Mouse (Mus musculus) CH12.LX (cell line): ENCODE results near the gene C130050O18Rik. TPM values are rescaled to one million over a fixed set of nuclear protein-coding genes. Genes with fewer than 3 reads are reported as not detected.

Experiments used
- DNase-seq: peaks from one replicate; pipeline ENCODE4 v3.0.0-alpha.2; 2013; ENCODE audit errors: extremely low read depth
- H3K27ac ChIP-seq: 2 replicates; pipeline ENCODE4 v1.5.1; 2012; ENCODE audit warnings: low read depth, mild to moderate bottlenecking, control low read depth, moderate library complexity; ENCODE audit not compliant: insufficient read depth
- H3K27me3 ChIP-seq: replicated peaks from 2 replicates; pipeline ENCODE3; 2012; ENCODE audit warnings: inconsistent platforms
- H3K36me3 ChIP-seq, 2 experiments: replicated peaks in 1 of 2; 2 replicates each; pipeline versions ENCODE3 to v1.6.1; 2012; ENCODE audit warnings: inconsistent platforms in 1 of 2, low read length in 1 of 2, mild to moderate bottlenecking in 1 of 2, mixed read lengths in 1 of 2, moderate library complexity in 1 of 2; ENCODE audit not compliant: control insufficient read depth in 1 of 2, insufficient read depth in 1 of 2
- H3K4me1 ChIP-seq, 2 experiments: 2 replicates each; pipeline ENCODE4 v1.6.1; 2012; ENCODE audit warnings: inconsistent platforms in 1 of 2, moderate library complexity in 1 of 2; ENCODE audit not compliant: insufficient read depth in 2 of 2, control insufficient read depth in 1 of 2
- H3K4me2 ChIP-seq: 2 replicates; pipeline ENCODE4 v1.6.1; 2012; ENCODE audit warnings: low read depth, mild to moderate bottlenecking, control low read depth; ENCODE audit not compliant: poor library complexity, insufficient read depth, severe bottlenecking
- H3K4me3 ChIP-seq, 3 experiments: fragments of 150-350 bp in 1 of 3; sonication (generic) in 1 of 3; replicated peaks in 1 of 3; 2 replicates each; pipeline versions ENCODE3 to v1.5.1; 2011 to 2012; ENCODE audit warnings: low read depth in 2 of 3, low read length in 2 of 3, mild to moderate bottlenecking in 2 of 3, moderate library complexity in 2 of 3, control low read depth in 1 of 3, improper control_type of control experiment in 1 of 3, inconsistent platforms in 1 of 3, mixed read lengths in 1 of 3; ENCODE audit not compliant: poor library complexity in 1 of 3
- H3K79me2 ChIP-seq: replicated peaks from 2 replicates; pipeline ENCODE4 v1.6.1; 2012; ENCODE audit warnings: mild to moderate bottlenecking, moderate library complexity; ENCODE audit not compliant: control insufficient read depth, poor library complexity, insufficient read depth, severe bottlenecking; ENCODE audit errors: extremely low read depth
- H3K9ac ChIP-seq: 2 replicates; pipeline ENCODE4 v1.6.1; 2012; ENCODE audit warnings: low read depth, mild to moderate bottlenecking, control low read depth, moderate library complexity; ENCODE audit not compliant: insufficient read depth
- H3K9me3 ChIP-seq: replicated peaks from 2 replicates; pipeline ENCODE3; 2012; ENCODE audit warnings: low read length, inconsistent platforms, mixed read lengths
- CHD2 ChIP-seq: IDR thresholded peaks from 2 replicates; pipeline ENCODE4 v1.6.1; 2011; ENCODE audit warnings: low read length, improper control_type of control experiment
- CTCF ChIP-seq, 2 experiments: IDR thresholded peaks in 1 of 2; conservative IDR thresholded peaks in 1 of 2; 2 replicates each; pipeline ENCODE4 v1.5.1; 2011 to 2012; ENCODE audit warnings: low read depth in 2 of 2, low read length in 2 of 2, improper control_type of control experiment in 1 of 2, inconsistent platforms in 1 of 2, mild to moderate bottlenecking in 1 of 2, moderate library complexity in 1 of 2
- ELF1 ChIP-seq: IDR thresholded peaks from 2 replicates; pipeline ENCODE4 v1.6.1; 2014; ENCODE audit warnings: low read depth, mild to moderate bottlenecking, inconsistent platforms, low read length, improper control_type of control experiment
- EP300 ChIP-seq: IDR thresholded peaks from 2 replicates; pipeline ENCODE4 v1.6.1; 2011; ENCODE audit warnings: low read length, improper control_type of control experiment
- GABPA ChIP-seq: IDR thresholded peaks from 2 replicates; pipeline ENCODE4 v1.6.1; 2012; ENCODE audit warnings: low read depth, low read length, improper control_type of control experiment, inconsistent platforms; ENCODE audit not compliant: insufficient replicate concordance
- HCFC1 ChIP-seq: IDR thresholded peaks from 2 replicates; pipeline ENCODE4 v1.6.1; 2012; ENCODE audit warnings: low read depth, mild to moderate bottlenecking, inconsistent platforms, low read length, improper control_type of control experiment
- IRF4 ChIP-seq: IDR thresholded peaks from 2 replicates; pipeline ENCODE4 v1.6.1; 2014; ENCODE audit warnings: low read depth, mild to moderate bottlenecking, inconsistent platforms, low read length, improper control_type of control experiment
- JUN ChIP-seq: IDR thresholded peaks from 2 replicates; pipeline ENCODE4 v1.6.1; 2011; ENCODE audit warnings: low read depth, mild to moderate bottlenecking, low read length, improper control_type of control experiment, moderate library complexity; ENCODE audit not compliant: insufficient read depth
- KAT2A ChIP-seq: IDR thresholded peaks from 2 replicates; pipeline ENCODE4 v1.6.1; 2012; ENCODE audit warnings: low read length, improper control_type of control experiment, inconsistent platforms; ENCODE audit not compliant: insufficient replicate concordance
- MAFK ChIP-seq: IDR thresholded peaks from 2 replicates; pipeline ENCODE4 v1.6.1; 2011; ENCODE audit warnings: low read length, improper control_type of control experiment; ENCODE audit not compliant: insufficient replicate concordance
- MAX ChIP-seq: IDR thresholded peaks from 2 replicates; pipeline ENCODE4 v1.6.1; 2011; ENCODE audit warnings: low read length, improper control_type of control experiment
- MAZ ChIP-seq: IDR thresholded peaks from 2 replicates; pipeline ENCODE4 v1.6.1; 2012; ENCODE audit warnings: low read depth, mild to moderate bottlenecking, inconsistent platforms, low read length, improper control_type of control experiment, moderate library complexity
- MEF2A ChIP-seq: IDR thresholded peaks from 2 replicates; pipeline ENCODE4 v1.6.1; 2014; ENCODE audit warnings: low read depth, mild to moderate bottlenecking, inconsistent platforms, low read length, improper control_type of control experiment, borderline replicate concordance
- MYC ChIP-seq: IDR thresholded peaks from 2 replicates; pipeline ENCODE4 v1.6.1; 2011; ENCODE audit warnings: low read depth, mild to moderate bottlenecking, improper control_type of control experiment, low read length
- NRF1 ChIP-seq: IDR thresholded peaks from 2 replicates; pipeline ENCODE4 v1.6.1; 2014; ENCODE audit warnings: low read depth, mild to moderate bottlenecking, inconsistent platforms, low read length, improper control_type of control experiment, moderate library complexity
- POLR2A ChIP-seq: IDR thresholded peaks from 2 replicates; pipeline ENCODE4 v1.6.1; 2011; ENCODE audit warnings: low read depth, mild to moderate bottlenecking, improper control_type of control experiment, low read length
- POLR2AphosphoS2 ChIP-seq: IDR thresholded peaks from 2 replicates; pipeline ENCODE4 v1.6.1; 2011; ENCODE audit warnings: low read depth, low read length, improper control_type of control experiment
- RAD21 ChIP-seq: IDR thresholded peaks from 2 replicates; pipeline ENCODE4 v1.6.1; 2011; ENCODE audit warnings: low read depth, mild to moderate bottlenecking, low read length, improper control_type of control experiment, moderate library complexity
- RCOR1 ChIP-seq: conservative IDR thresholded peaks from 2 replicates; pipeline ENCODE4 v1.6.1; 2012; ENCODE audit warnings: low read depth, mild to moderate bottlenecking, inconsistent platforms, low read length, improper control_type of control experiment
- SMC3 ChIP-seq: IDR thresholded peaks from 2 replicates; pipeline ENCODE4 v1.6.1; 2011; ENCODE audit warnings: low read depth, low read length, improper control_type of control experiment
- TBP ChIP-seq: conservative IDR thresholded peaks from 2 replicates; pipeline ENCODE4 v1.6.1; 2011; ENCODE audit warnings: low read depth, low read length, improper control_type of control experiment
- TCF12 ChIP-seq: IDR thresholded peaks from 2 replicates; pipeline ENCODE4 v1.6.1; 2014; ENCODE audit warnings: low read depth, mild to moderate bottlenecking, inconsistent platforms, low read length, improper control_type of control experiment
- UBTF ChIP-seq: IDR thresholded peaks from 2 replicates; pipeline ENCODE4 v1.6.1; 2012; ENCODE audit warnings: low read depth, mild to moderate bottlenecking, inconsistent platforms, low read length, improper control_type of control experiment, moderate library complexity
- USF2 ChIP-seq: conservative IDR thresholded peaks from 2 replicates; pipeline ENCODE4 v1.6.1; 2011; ENCODE audit warnings: low read depth, low read length, improper control_type of control experiment
- ZC3H11A ChIP-seq: IDR thresholded peaks from 2 replicates; pipeline ENCODE4 v1.6.1; 2012; ENCODE audit warnings: low read depth, mild to moderate bottlenecking, inconsistent platforms, low read length, improper control_type of control experiment
- ZKSCAN1 ChIP-seq: IDR thresholded peaks from 2 replicates; pipeline ENCODE4 v1.6.1; 2012; ENCODE audit warnings: low read depth, inconsistent platforms, low read length, improper control_type of control experiment, borderline replicate concordance
- ZMIZ1 ChIP-seq: IDR thresholded peaks from 2 replicates; pipeline ENCODE4 v1.6.1; 2012; ENCODE audit warnings: low read depth, mild to moderate bottlenecking, inconsistent platforms, low read length, improper control_type of control experiment
- dilution Hi-C: fragments of 300-500 bp; cut with MboI; formaldehyde crosslinking; loops from 2 replicates; pipeline ENCODE4 v1.14.3; 2020; ENCODE audit warnings: low sequenced_read_pairs; ENCODE audit not compliant: extremely low pct_unique_long_range_greater_than_20kb, extremely low pct_ligation_motif_present
- in situ Hi-C: fragments of 300-500 bp; cut with MboI; formaldehyde crosslinking; loops from 3 replicates; pipeline ENCODE4 v1.14.3; 2019; ENCODE audit warnings: low sequenced_read_pairs, low pct_ligation_motif_present, low pct_unique_long_range_greater_than_20kb, mixed read lengths
- polyA plus RNA-seq: library from polyadenylated mRNA; unstranded; fragments of >175 nt; gene quantifications from 2 replicates; pipeline ENCODE4 v1.2.1, GENCODE M21; 2012; ENCODE audit warnings: low read depth; ENCODE audit not compliant: insufficient read length
- total RNA-seq, 2 experiments: library from RNA; depleted of rRNA; stranded (reverse); fragments of 300-350 nt in 1 of 2; fragments of >200 nt in 1 of 2; gene quantifications; 2 replicates each; pipeline ENCODE4 v1.2.3; 2012 to 2014

C130050O18Rik gene
- total and polyA plus RNA-seq, 3 experiments = 0.54 TPM; not detected in 2

- in situ Hi-C loops (no loop called here), dilution Hi-C loops (no loop called here)
- no peak overlapping the region for H3K4me2 ChIP-seq
- no peak overlapping the region for H3K9ac ChIP-seq
- H3K4me3 ChIP-seq = no peak overlapping the region
- H3K27me3 ChIP-seq = no peaks in the 10 kb centered on the region
- no peak for TF ChIP-seq MAX
- TF ChIP-seq POLR2A = no peak
- TF ChIP-seq TCF12 = no peak
- no peak for TF ChIP-seq RCOR1
- no peak for TF ChIP-seq MYC
- TF ChIP-seq CHD2 = no peak
- TF ChIP-seq POLR2AphosphoS2 = no peak
- no peak for TF ChIP-seq HCFC1
- no peak for TF ChIP-seq ZMIZ1
- no peak for TF ChIP-seq KAT2A
- TF ChIP-seq MAFK = no peak
- no peak for TF ChIP-seq JUN
- TF ChIP-seq USF2 = no peak
- no peak for TF ChIP-seq IRF4
- no peak for TF ChIP-seq NRF1
- no peak for TF ChIP-seq ZC3H11A
- no peak for TF ChIP-seq MEF2A
- no peaks in the 10 kb centered on the region for H3K9me3 ChIP-seq
- H3K4me1 ChIP-seq = peaks cover 4 to 25% of the 10 kb centered on the region in 2 experiments
- DNase-seq = no peak
- H3K79me2 ChIP-seq = no peaks in the 10 kb centered on the region
- no peak overlapping the region for H3K27ac ChIP-seq
- H3K36me3 ChIP-seq = peaks cover 3 to 84% of the 10 kb centered on the region in 2 experiments
Observed at GRCm38 (mm10) chr5:139413545-139413944, 8.5 kb downstream of the C130050O18Rik start.

DNA sequence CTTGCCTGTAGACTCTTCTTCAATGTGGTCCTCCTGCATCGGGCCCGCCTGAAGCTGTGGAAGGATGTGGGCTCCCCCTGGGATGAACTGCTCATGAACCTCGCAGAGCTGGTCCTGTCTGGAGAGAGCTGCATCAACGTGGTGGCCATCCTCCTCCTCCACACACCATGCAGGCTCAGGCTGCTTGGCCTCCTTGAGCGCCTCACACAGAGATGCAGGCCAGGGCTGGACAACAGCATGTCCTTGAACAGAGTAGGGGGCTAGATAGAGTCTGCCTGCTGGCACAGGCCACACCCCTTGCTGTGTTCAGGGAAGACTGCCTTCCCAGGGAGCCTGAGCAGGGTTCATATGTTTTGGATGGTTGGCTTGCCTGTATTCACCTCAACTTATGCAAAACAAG lies 9.9 kb downstream of the C130050O18Rik start:
- Histone ChIP-seq H3K4me1 (peaks cover 0 to 17% of the 10 kb centered on the region in 2 experiments; a peak in 2 of 4 replicates), H3K4me2 (no peak overlapping the region), H3K27ac (no peak overlapping the region), H3K9ac (no peak overlapping the region), H3K27me3 (no peaks in the 10 kb centered on the region), H3K36me3 (peaks cover 3 to 86% of the 10 kb centered on the region in 2 experiments), H3K4me3 (no peak overlapping the region), H3K79me2 (no peaks in the 10 kb centered on the region), H3K9me3 (no peaks in the 10 kb centered on the region)
- no peak for TF ChIP-seq SMC3
- no peak for TF ChIP-seq CHD2
- no peak for TF ChIP-seq EP300
- TF ChIP-seq MAZ = no peak
- TF ChIP-seq TBP = no peak
- TF ChIP-seq ELF1 = no peak
- no peak for TF ChIP-seq UBTF
- TF ChIP-seq RAD21 = no peak
- no peak for TF ChIP-seq CTCF (conservative IDR thresholded peaks at IDR 0.05 in 1 of 2, IDR thresholded peaks at IDR 0.05 in 1 of 2; ENCODE audit: low read depth in 2 of 2, low read length in 2 of 2)
- TF ChIP-seq ZKSCAN1 = no peak
- no peak for TF ChIP-seq MYC
- no peak for TF ChIP-seq GABPA
- dilution Hi-C loops = no loop called here
- DNase-seq = no peak
- in situ Hi-C loops = no loop called here
